Mouse (Mus musculus) kidney, postnatal 10 days (tissue): Measurements from ENCODE around the gene Pan3.
"Not testable (repeated sequence)": the region's sequence is repeated elsewhere in the genome, so short reads cannot be mapped to it uniquely, and the experiment has no call there.

Experiments
- DNase-seq: peaks from one replicate; pipeline ENCODE4 v3.0.0; 2021; ENCODE audit warnings: mixed read lengths

The Pan3 gene

DNA sequence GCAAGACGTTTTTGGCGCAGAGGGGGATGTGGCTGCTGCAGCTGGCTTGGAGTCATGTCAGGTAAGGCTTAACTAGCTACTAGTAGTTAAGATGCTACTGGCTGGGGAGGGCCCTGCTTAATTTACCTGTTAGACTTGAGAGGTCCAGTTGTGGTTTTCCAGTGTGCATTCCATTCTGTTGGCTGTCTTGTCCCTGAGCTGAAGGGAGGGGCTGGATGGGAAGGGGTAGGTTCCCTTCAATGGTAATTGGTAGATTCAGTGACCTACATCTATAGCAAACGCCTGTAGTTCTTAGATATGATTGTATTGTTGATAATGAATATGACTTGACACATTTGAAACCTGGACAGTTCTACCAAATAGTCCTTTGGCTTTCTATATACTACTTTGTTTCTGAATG, 62.5 kb downstream of the Pan3 start:
- no peak for DNase-seq

- no peak for DNase-seq
Observed at GRCm38 (mm10) chr5:147493205-147493604, 63.2 kb downstream of the Pan3 start.

- DNase-seq = no peak
Observed at GRCm38 (mm10) chr5:147493685-147494084, 63.7 kb downstream of the Pan3 start.

DNA sequence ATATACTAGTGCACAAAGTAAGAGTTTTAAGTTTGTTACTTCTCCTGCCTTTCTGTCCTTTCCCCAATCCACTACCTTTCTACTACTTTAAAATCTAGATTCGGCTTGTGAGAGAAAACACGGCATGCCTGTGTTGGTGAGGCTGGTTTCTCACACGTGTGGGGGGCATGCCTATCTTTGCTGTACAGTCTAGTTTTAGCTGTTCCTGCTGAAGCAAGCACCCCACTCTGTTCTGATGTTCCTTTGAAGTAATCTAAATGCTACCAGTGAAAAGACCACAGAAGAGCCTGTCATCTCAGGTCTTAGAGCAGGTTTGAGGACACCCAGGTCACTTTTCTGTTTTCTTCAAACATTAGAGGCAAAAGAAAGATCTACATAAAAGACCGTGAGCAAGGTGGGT, 64.4 kb downstream of the Pan3 start:
- DNase-seq = no peak

GRCm38 (mm10) chr5:147494791-147495376, 64.9 kb downstream of the Pan3 start:
- DNase-seq = no peak

DNA sequence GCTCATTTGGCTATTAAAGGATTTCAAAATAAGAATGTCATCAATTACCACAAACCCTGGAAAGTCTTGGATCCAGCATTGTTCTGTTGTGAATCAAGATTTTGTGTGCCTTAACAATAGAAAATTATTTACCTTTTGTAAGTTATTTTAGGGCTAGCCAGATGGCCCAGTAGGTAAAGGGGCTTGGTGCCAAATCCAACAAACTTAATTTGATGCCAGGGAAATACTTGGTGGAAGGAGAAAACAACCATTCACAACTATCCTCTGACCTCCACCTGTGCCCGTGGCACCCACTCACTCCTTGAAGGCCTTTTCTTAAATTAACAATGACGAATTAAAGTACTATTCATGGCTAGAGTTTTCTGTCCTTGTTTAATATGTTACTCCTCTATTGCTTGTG, 66.0 kb downstream of the Pan3 start:
- DNase-seq = no peak

GRCm38 (mm10) chr5:147496921-147497320, 67.0 kb downstream of the Pan3 start:
- DNase-seq = peak; percentile 34

DNA sequence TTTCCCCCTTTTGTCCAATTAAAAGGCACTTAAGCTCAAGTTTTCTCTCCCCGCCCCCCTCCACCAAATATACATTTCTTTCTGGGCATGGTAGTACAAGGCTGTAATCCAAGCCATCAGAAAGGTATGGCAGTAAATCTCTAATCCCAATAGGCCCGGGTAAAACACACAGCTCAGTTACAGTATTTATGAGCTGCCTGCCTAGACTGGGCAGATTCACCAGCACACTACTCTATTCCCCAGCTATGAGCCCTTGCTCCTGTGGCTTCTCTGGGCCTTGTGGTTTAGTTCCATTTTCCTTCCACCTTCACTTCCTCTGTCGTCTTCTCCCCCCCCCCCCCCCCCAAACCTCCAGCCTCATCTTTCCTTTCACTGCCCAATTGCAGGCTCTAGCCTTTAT, 67.8 kb downstream of the Pan3 start:
- no peak for DNase-seq

GRCm38 (mm10) chr5:147501456-147501998, 71.6 kb downstream of the Pan3 start:
- no peak for DNase-seq

GRCm38 (mm10) chr5:147502921-147503320, 73.0 kb downstream of the Pan3 start:
- no peak for DNase-seq

DNA sequence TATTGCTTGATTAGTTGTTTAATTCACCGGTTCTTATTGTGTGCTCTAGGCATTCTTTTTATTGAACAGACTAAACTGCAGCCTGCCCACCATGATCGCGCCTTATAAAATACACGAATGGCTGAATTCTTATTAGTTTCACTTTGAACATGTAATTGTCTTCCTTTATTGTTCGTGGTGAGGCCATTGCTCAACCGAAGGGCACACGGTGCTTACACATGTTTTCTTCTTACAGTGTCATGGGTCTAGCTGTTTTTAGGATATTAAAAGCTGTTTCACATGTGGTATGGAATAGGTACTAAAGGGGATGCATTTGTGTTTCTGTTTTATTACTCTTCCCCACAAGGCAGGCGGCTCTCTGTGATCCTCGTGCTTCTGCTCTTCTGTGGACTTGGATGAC, 81.4 kb downstream of the Pan3 start:
- DNase-seq = no peak

- no peak for DNase-seq
Observed at GRCm38 (mm10) chr5:147527006-147527405, 97.0 kb downstream of the Pan3 start.

DNA sequence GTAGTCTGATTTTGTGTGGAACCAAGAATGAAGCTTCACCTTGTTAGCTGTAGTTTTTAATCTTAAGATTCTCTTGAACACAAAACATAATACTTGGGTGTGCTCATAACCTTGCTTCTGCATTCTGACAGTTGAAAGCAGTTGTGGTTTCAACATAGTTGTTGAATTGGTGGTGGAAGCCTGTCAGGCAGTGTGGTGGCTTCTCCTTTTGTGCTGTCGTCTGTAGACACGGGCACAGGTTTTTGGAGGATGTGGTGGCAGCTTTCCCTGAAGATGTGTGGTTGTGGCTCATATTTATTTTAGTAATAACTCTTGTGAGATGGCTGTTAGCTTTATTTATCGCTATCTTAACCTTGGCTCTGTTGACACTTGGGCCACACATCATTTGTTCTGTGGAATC, 97.8 kb downstream of the Pan3 start:
- no peak for DNase-seq

- DNase-seq = no peak
Observed at GRCm38 (mm10) chr5:147532031-147532430, 102.1 kb downstream of the Pan3 start.

GRCm38 (mm10) chr5:147539409-147539808, 109.4 kb downstream of the Pan3 start:
- DNase-seq = no peak

- no peak for DNase-seq
Observed at GRCm38 (mm10) chr5:147539815-147540214, 109.9 kb downstream of the Pan3 start.

- no peak for DNase-seq
Observed at GRCm38 (mm10) chr5:147542291-147542690, 112.3 kb downstream of the Pan3 start.

DNA sequence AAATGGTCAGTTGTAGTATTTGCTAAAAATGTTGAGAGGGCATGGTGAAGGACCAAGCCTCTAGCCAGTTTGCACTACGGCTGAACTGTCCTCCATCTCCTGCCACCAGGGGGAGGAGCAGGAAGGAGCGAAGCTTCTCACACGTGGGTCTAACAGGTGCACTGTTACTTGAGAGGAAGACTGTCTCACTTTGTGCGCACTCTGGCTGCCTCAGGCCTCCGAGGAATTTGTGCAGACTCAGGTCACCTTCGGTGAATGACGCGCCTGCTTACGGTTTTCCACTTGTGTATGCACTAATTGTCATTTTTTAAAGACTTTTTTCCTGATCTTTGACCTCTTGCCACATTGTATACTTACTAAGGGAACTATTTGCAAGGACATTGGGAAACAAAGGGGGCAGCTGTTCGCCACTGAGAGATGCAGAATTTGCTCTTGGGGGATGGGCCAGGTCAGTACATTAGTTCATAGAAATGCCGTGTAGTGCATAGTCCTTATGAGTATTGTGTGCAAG, 115.8 kb downstream of the Pan3 start:
- peak; percentile 57 for DNase-seq

DNA sequence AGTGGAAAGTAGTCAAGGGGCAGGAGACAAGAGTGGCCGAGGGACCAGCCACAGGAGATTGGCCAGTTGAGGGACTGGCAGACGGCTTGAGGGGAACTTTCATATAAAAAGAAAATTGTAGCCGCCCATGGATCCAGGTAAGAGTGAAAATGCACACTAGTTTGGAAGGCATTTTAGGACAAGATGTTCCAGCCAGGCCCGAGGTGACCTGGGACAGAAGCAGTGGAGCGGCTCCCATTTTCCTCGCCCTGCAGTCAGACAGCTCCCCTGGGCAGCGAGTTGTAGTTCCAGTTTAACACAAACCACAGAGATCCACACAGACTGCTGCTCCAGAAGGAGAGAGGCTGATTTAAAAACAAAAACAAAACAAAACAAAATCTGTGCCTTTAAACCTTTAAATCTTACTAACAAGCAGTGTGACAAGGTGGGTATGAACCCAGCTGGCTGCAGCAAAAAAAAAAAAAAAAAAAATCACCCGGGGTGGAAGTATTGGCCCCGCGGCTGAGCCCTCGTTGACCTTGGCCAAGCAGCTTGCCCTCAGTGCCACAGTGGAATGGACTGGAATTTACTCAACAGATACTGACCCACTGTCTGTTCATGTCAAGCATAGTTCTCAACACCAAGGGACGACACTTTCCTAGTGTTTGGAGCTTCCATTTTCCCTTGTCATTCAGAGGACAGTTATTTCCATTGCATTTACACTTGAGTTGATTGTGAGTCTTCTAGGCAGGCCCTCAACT, 119.2 kb downstream of the Pan3 start:
- no peak for DNase-seq

DNA sequence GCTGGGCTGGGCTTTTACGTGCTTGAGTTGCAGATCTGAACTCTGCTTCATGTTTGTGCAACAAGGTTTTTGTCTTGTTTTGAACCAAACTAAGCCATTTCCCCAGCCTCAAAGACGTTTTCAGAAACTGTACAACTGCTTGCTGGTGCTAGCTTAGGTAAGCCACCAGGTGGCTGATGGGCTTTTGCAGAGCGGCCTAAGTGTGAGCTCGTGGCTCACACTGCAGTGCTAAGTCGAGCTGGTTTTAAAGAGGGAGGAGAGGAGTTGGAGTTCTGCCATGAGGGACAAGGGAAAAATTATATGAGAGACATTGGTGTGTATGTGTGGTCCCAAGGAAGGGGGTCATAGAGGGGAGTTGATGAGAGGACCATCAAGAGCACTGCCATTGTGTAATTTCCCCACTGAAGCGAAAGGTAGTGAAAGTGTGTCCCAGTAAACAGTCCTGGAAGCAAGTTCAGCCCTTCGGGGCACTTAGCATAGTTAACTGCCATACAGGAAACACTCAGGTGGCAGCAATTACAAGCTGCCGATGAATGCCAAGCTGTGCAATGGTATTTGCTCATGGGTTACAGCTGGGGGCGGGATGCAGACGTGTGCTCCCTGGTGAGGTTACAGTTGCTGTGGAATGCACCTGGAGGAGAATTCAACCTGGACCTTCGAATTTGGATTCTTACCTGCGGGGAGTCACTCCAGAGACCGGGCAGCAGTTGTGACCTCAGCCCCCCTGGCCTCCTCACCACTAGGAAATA, 122.1 kb downstream of the Pan3 start:
- no peak for DNase-seq

- not testable (repeated sequence) for DNase-seq
Observed at GRCm38 (mm10) chr5:147557641-147558040, 127.7 kb downstream of the Pan3 start.

DNA sequence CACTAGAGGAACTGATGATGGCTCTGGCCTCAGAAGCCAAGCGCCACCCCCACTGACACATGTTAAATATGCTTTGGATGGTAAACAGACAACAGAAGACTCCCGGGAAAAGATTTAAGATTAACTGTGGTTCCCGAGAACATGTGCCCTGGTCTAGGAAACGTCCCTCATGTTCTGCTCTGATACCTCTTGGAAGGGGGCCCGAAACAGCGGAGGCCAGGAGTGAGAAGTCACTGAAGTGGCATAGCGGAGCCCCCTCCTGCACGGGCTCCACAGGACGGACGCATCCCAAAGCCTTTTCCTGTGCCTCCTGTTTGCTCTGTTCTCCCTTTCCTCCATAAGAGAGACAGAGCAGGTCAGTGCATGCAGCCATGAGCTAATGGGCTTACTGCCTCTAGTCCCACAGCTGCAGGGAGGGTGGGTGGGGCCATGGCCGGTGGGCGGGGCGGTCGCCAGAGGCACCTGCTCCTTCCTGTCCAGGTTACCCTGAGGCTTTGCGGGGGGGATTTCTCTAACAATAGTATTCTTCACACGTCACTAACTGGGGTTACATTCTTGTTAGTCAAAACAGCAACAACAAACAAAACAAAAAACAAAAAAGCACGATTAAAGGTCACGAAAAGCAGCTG, 133.7 kb downstream of the Pan3 start:
- DNase-seq = peak; percentile 30

DNA sequence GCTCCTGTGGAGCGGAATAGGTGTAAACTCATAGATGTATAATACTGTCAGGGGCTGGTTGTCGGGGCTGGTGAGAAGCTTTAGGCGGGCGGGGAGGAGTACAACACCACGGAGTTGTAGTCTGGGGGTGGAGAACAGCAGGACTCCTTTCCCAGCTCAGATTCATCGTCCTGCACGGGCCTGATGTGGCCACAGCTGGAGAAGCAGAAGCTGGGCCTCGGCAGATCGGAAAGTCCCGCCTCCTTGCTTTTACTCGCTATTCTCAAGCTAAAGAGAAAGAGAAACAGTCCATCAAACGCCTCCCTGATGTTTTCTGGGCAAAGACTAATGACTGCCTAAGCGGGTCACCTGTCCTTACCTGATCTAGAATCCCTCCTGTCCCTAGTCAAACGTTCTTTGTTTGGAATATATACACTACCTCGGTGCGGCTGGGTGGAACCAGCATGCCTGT, 134.2 kb downstream of the Pan3 start:
- DNase-seq = peak; percentile 28
